Mouse (Mus musculus) midbrain, embryonic 12.5 days (tissue): ENCODE measurements at regions not wholly inside any gene's neighbourhood (a gene's known extent, or its start where the extent isn't known, plus 50 kb on each side); places are given as distances from the start of the nearest gene placed in this dataset.

Experiments used
- ATAC-seq: fragments of 200-750 bp; cut with Nextera tagmentation; 2 replicates; pipeline ENCODE4 v1.8.0; 2017; ENCODE audit warnings: low read depth, moderate TSS enrichment, moderate library complexity; ENCODE audit not compliant: low FRiP score
- H3K27ac ChIP-seq: fragments of 300-500 bp; sonication (generic); replicated peaks from 2 replicates; pipeline ENCODE4 v1.5.1; 2016; ENCODE audit warnings: mild to moderate bottlenecking
- H3K27me3 ChIP-seq: fragments of 300-500 bp; sonication (generic); 2 replicates; pipeline ENCODE4 v1.6.1; 2016; ENCODE audit warnings: mild to moderate bottlenecking
- H3K36me3 ChIP-seq: fragments of 300-500 bp; sonication (generic); 2 replicates; pipeline ENCODE4 v1.6.1; 2016
- H3K4me1 ChIP-seq: fragments of 300-500 bp; sonication (generic); 2 replicates; pipeline ENCODE4 v1.6.1; 2016
- H3K4me2 ChIP-seq: fragments of 300-500 bp; sonication (generic); replicated peaks from 2 replicates; pipeline ENCODE4 v1.6.1; 2016; ENCODE audit warnings: mild to moderate bottlenecking, moderate library complexity
- H3K4me3 ChIP-seq: fragments of 300-500 bp; sonication (generic); 2 replicates; pipeline ENCODE4 v1.5.1; 2016; ENCODE audit warnings: mild to moderate bottlenecking
- H3K9ac ChIP-seq: fragments of 300-500 bp; sonication (generic); replicated peaks from 2 replicates; pipeline ENCODE4 v1.6.1; 2016; ENCODE audit warnings: mild to moderate bottlenecking, moderate library complexity
- H3K9me3 ChIP-seq: fragments of 300-500 bp; sonication (generic); 2 replicates; pipeline ENCODE4 v1.6.1; 2016; ENCODE audit warnings: mild to moderate bottlenecking
- WGBS: fragments of 180-500 bp; shearing (Covaris S2); methylation state at CpG from one replicate; pipeline ENCODE4 v1.1.7; 2016; 5-methylcytosine and 5-hydroxymethylcytosine counted together

GRCm38 (mm10) chr10:43634371-43635080 is 56.4 kb downstream of the Cd24a start:
- Histone ChIP-seq H3K27me3 (no peaks in the 10 kb centered on the region), H3K36me3 (no peaks in the 10 kb centered on the region), H3K27ac (no peak overlapping the region), H3K4me1 (no peaks in the 10 kb centered on the region), H3K4me3 (no peak overlapping the region), H3K4me2 (no peak overlapping the region), H3K9ac (no peak overlapping the region), H3K9me3 (no peaks in the 10 kb centered on the region)
- ATAC-seq = no peak
- WGBS = 87% methylated on average over 10 of the region's 10 CpGs

- no peak for ATAC-seq
- no peaks in the 10 kb centered on the region for H3K9me3 ChIP-seq
- no peak overlapping the region for H3K4me3 ChIP-seq
- no peak overlapping the region for H3K4me2 ChIP-seq
- H3K4me1 ChIP-seq = no peaks in the 10 kb centered on the region
- H3K27ac ChIP-seq = no peak overlapping the region
- no peaks in the 10 kb centered on the region for H3K36me3 ChIP-seq
- H3K27me3 ChIP-seq = no peaks in the 10 kb centered on the region
- no peak overlapping the region for H3K9ac ChIP-seq
- WGBS = 74% methylated on average over 14 of the region's 14 CpGs
Observed at GRCm38 (mm10) chr10:43641169-43641945, 63.3 kb downstream of the Cd24a start.

GRCm38 (mm10) chr10:43646326-43646725 is 68.2 kb downstream of the Cd24a start:
- Histone ChIP-seq H3K27ac (no peak overlapping the region), H3K27me3 (no peaks in the 10 kb centered on the region), H3K36me3 (no peaks in the 10 kb centered on the region), H3K4me2 (no peak overlapping the region), H3K4me3 (no peak overlapping the region), H3K4me1 (no peaks in the 10 kb centered on the region), H3K9ac (no peak overlapping the region), H3K9me3 (no peaks in the 10 kb centered on the region)
- no peak for ATAC-seq
- WGBS = 71% methylated on average over 4 of the region's 4 CpGs

GRCm38 (mm10) chr10:43646965-43647364 is 68.9 kb downstream of the Cd24a start:
- H3K27ac ChIP-seq = no peak overlapping the region
- no peaks in the 10 kb centered on the region for H3K27me3 ChIP-seq
- no peaks in the 10 kb centered on the region for H3K4me1 ChIP-seq
- no peaks in the 10 kb centered on the region for H3K9me3 ChIP-seq
- H3K4me2 ChIP-seq = no peak overlapping the region
- H3K9ac ChIP-seq = no peak overlapping the region
- 91% methylated on average over 6 of the region's 6 CpGs for WGBS
- ATAC-seq = no peak
- no peaks in the 10 kb centered on the region for H3K36me3 ChIP-seq
- H3K4me3 ChIP-seq = no peak overlapping the region

- H3K36me3 ChIP-seq = no peaks in the 10 kb centered on the region
- H3K4me2 ChIP-seq = no peak overlapping the region
- H3K9ac ChIP-seq = no peak overlapping the region
- no peaks in the 10 kb centered on the region for H3K27me3 ChIP-seq
- H3K27ac ChIP-seq = no peak overlapping the region
- H3K4me3 ChIP-seq = no peak overlapping the region
- H3K9me3 ChIP-seq = no peaks in the 10 kb centered on the region
- no peaks in the 10 kb centered on the region for H3K4me1 ChIP-seq
- no peak for ATAC-seq
- WGBS = 71% methylated on average over 5 of the region's 5 CpGs
Observed at GRCm38 (mm10) chr10:43648186-43648585, 70.1 kb downstream of the Cd24a start.

GRCm38 (mm10) chr10:43648815-43649447 is 70.8 kb downstream of the Cd24a start:
- Histone ChIP-seq H3K4me1 (no peaks in the 10 kb centered on the region), H3K9ac (no peak overlapping the region), H3K9me3 (no peaks in the 10 kb centered on the region), H3K27ac (no peak overlapping the region), H3K4me2 (no peak overlapping the region), H3K4me3 (no peak overlapping the region), H3K27me3 (no peaks in the 10 kb centered on the region), H3K36me3 (no peaks in the 10 kb centered on the region)
- no peak for ATAC-seq
- 85% methylated on average over 6 of the region's 6 CpGs for WGBS

- no peak overlapping the region for H3K4me2 ChIP-seq
- no peak overlapping the region for H3K27ac ChIP-seq
- no peaks in the 10 kb centered on the region for H3K9me3 ChIP-seq
- no peak overlapping the region for H3K4me3 ChIP-seq
- H3K27me3 ChIP-seq = no peaks in the 10 kb centered on the region
- no peak overlapping the region for H3K9ac ChIP-seq
- ATAC-seq = no peak
- no peaks in the 10 kb centered on the region for H3K36me3 ChIP-seq
- WGBS = 90% methylated on average over 1 of the region's 1 CpGs
- no peaks in the 10 kb centered on the region for H3K4me1 ChIP-seq
Observed at GRCm38 (mm10) chr10:43650449-43650848, 72.4 kb downstream of the Cd24a start.

- ATAC-seq = no peak
- Histone ChIP-seq H3K9me3 (no peaks in the 10 kb centered on the region), H3K27ac (no peak overlapping the region), H3K4me2 (no peak overlapping the region), H3K9ac (no peak overlapping the region), H3K27me3 (no peaks in the 10 kb centered on the region), H3K36me3 (no peaks in the 10 kb centered on the region), H3K4me1 (no peaks in the 10 kb centered on the region), H3K4me3 (no peak overlapping the region)
- WGBS = 83% methylated on average over 5 of the region's 5 CpGs
Observed at GRCm38 (mm10) chr10:43651505-43651904, 73.4 kb downstream of the Cd24a start.

- Histone ChIP-seq H3K4me3 (no peak overlapping the region), H3K9me3 (no peaks in the 10 kb centered on the region), H3K4me1 (no peaks in the 10 kb centered on the region), H3K9ac (no peak overlapping the region), H3K27ac (no peak overlapping the region), H3K4me2 (no peak overlapping the region), H3K27me3 (no peaks in the 10 kb centered on the region), H3K36me3 (no peaks in the 10 kb centered on the region)
- 90% methylated on average over 13 of the region's 13 CpGs for WGBS
- ATAC-seq = no peak
Observed at GRCm38 (mm10) chr10:43651915-43652314, 73.8 kb downstream of the Cd24a start.

GRCm38 (mm10) chr10:43655082-43655671 is 77.1 kb downstream of the Cd24a start:
- H3K9ac ChIP-seq = no peak overlapping the region
- H3K4me3 ChIP-seq = no peak overlapping the region
- no peak for ATAC-seq
- H3K27me3 ChIP-seq = no peaks in the 10 kb centered on the region
- H3K4me2 ChIP-seq = no peak overlapping the region
- H3K4me1 ChIP-seq = no peaks in the 10 kb centered on the region
- H3K27ac ChIP-seq = peak overlapping the region; percentile 20; the same call in 1 of the 2 replicates
- no peaks in the 10 kb centered on the region for H3K9me3 ChIP-seq
- WGBS = 82% methylated on average over 8 of the region's 8 CpGs
- no peaks in the 10 kb centered on the region for H3K36me3 ChIP-seq

- Histone ChIP-seq H3K9me3 (no peaks in the 10 kb centered on the region), H3K27me3 (no peaks in the 10 kb centered on the region), H3K4me1 (no peaks in the 10 kb centered on the region), H3K27ac (peak overlapping the region; percentile 20; the same call in 1 of the 2 replicates), H3K36me3 (no peaks in the 10 kb centered on the region), H3K4me2 (no peak overlapping the region), H3K9ac (no peak overlapping the region), H3K4me3 (no peak overlapping the region)
- 66% methylated on average over 2 of the region's 2 CpGs for WGBS
- no peak for ATAC-seq
Observed at GRCm38 (mm10) chr10:43655680-43656079, 77.6 kb downstream of the Cd24a start.

GRCm38 (mm10) chr10:43656207-43656606 is 78.1 kb downstream of the Cd24a start:
- no peaks in the 10 kb centered on the region for H3K9me3 ChIP-seq
- no peak overlapping the region for H3K27ac ChIP-seq
- no peak overlapping the region for H3K4me2 ChIP-seq
- H3K9ac ChIP-seq = no peak overlapping the region
- H3K27me3 ChIP-seq = no peaks in the 10 kb centered on the region
- no peaks in the 10 kb centered on the region for H3K36me3 ChIP-seq
- no peaks in the 10 kb centered on the region for H3K4me1 ChIP-seq
- 93% methylated on average over 2 of the region's 2 CpGs for WGBS
- H3K4me3 ChIP-seq = no peak overlapping the region
- ATAC-seq = no peak
